Mouse (Mus musculus) splenic B cell, adult 2 months (primary cell): ENCODE results near the gene Nectin1.

ENCODE experiments used
- DNase-seq: peaks from one replicate; pipeline ENCODE4 v3.0.0-alpha.2; 2011; ENCODE audit warnings: low read depth, low spot score
- H3K27me3 ChIP-seq: 2 replicates; pipeline ENCODE4 v1.6.1; 2012; ENCODE audit warnings: mild to moderate bottlenecking, low read length, moderate library complexity, mixed read lengths; ENCODE audit not compliant: control insufficient read depth, poor library complexity, insufficient read depth, severe bottlenecking
- H3K36me3 ChIP-seq: 2 replicates; pipeline ENCODE4 v1.6.1; 2012; ENCODE audit warnings: mild to moderate bottlenecking, low read length, moderate library complexity, mixed read lengths; ENCODE audit not compliant: control insufficient read depth, poor library complexity, insufficient read depth, severe bottlenecking

Gene Nectin1

GRCm38 (mm10) chr9:43747710-43748109, 3.9 kb downstream of the Nectin1 start:
- DNase-seq: no peak
- Histone ChIP-seq H3K27me3 (no peaks in the 10 kb centered on the region), H3K36me3 (no peaks in the 10 kb centered on the region)

GRCm38 (mm10) chr9:43748519-43748918, 4.7 kb downstream of the Nectin1 start:
- DNase-seq: no peak
- H3K36me3 ChIP-seq: no peaks in the 10 kb centered on the region

GRCm38 (mm10) chr9:43750053-43750452, 6.3 kb downstream of the Nectin1 start:
- H3K36me3 ChIP-seq: no peaks in the 10 kb centered on the region
- DNase-seq: no peak
- H3K27me3 ChIP-seq: no peaks in the 10 kb centered on the region

More at GRCm38 (mm10) chr9:43748519-43748918, 4.7 kb downstream of the Nectin1 start:
- H3K27me3 ChIP-seq: no peaks in the 10 kb centered on the region

GRCm38 (mm10) chr9:43751111-43751510, 7.3 kb downstream of the Nectin1 start:
- Histone ChIP-seq H3K27me3 (no peaks in the 10 kb centered on the region), H3K36me3 (no peaks in the 10 kb centered on the region)
- no peak for DNase-seq

GRCm38 (mm10) chr9:43753481-43753880, 9.7 kb downstream of the Nectin1 start:
- H3K36me3 ChIP-seq: no peaks in the 10 kb centered on the region
- no peaks in the 10 kb centered on the region for H3K27me3 ChIP-seq
- DNase-seq: no peak

- no peak for DNase-seq
- Histone ChIP-seq H3K36me3 (no peaks in the 10 kb centered on the region), H3K27me3 (no peaks in the 10 kb centered on the region)
Measured at GRCm38 (mm10) chr9:43754083-43754482, 10.3 kb downstream of the Nectin1 start.

GRCm38 (mm10) chr9:43754768-43755197, 11.0 kb downstream of the Nectin1 start:
- Histone ChIP-seq H3K27me3 (no peaks in the 10 kb centered on the region), H3K36me3 (no peaks in the 10 kb centered on the region)
- no peak for DNase-seq

GRCm38 (mm10) chr9:43755464-43755863, 11.7 kb downstream of the Nectin1 start:
- peak; percentile 10 for DNase-seq
- Histone ChIP-seq H3K36me3 (no peaks in the 10 kb centered on the region), H3K27me3 (no peaks in the 10 kb centered on the region)

- Histone ChIP-seq H3K27me3 (no peaks in the 10 kb centered on the region), H3K36me3 (no peaks in the 10 kb centered on the region)
- DNase-seq: no peak
Measured at GRCm38 (mm10) chr9:43755928-43756327, 12.1 kb downstream of the Nectin1 start.

- Histone ChIP-seq H3K27me3 (no peaks in the 10 kb centered on the region), H3K36me3 (no peaks in the 10 kb centered on the region)
- DNase-seq: no peak
Measured at GRCm38 (mm10) chr9:43757225-43757624, 13.4 kb downstream of the Nectin1 start.

GRCm38 (mm10) chr9:43757972-43758965, 14.5 kb downstream of the Nectin1 start:
- Histone ChIP-seq H3K36me3 (no peaks in the 10 kb centered on the region), H3K27me3 (no peaks in the 10 kb centered on the region)
- DNase-seq: no peak

- Histone ChIP-seq H3K27me3 (no peaks in the 10 kb centered on the region), H3K36me3 (no peaks in the 10 kb centered on the region)
- no peak for DNase-seq
Measured at GRCm38 (mm10) chr9:43760078-43760477, 16.3 kb downstream of the Nectin1 start.

- no peaks in the 10 kb centered on the region for H3K27me3 ChIP-seq
- peak; percentile 34 for DNase-seq
- H3K36me3 ChIP-seq: no peaks in the 10 kb centered on the region
Measured at GRCm38 (mm10) chr9:43761181-43761820, 17.5 kb downstream of the Nectin1 start.

- Histone ChIP-seq H3K36me3 (no peaks in the 10 kb centered on the region), H3K27me3 (no peaks in the 10 kb centered on the region)
- peak; percentile 81 for DNase-seq
Measured at GRCm38 (mm10) chr9:43761941-43762340, 18.2 kb downstream of the Nectin1 start.
